8 mouse cellular contexts compared by ENCODE assay signal in the genomic region with DNA sequence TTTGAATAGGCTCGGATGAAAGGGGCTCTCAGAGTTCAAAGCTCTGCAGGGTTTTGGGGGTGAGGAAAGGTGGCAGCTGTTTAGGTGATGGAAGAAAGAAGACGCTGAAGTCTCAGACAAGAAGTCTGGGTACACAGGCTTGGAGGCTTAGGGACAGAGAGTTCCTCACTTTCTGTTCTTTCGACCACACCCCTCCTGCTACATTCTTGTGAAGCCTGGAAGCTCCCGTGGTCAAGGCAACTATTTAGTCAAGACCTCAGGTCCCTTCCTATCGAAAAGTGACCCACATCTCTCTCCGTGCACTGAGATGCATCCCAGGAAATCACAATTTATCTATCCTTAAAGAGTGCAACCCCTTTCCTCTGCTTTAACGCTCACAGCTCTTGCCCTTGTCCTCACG. TPM values are rescaled to one million over a fixed set of nuclear protein-coding genes. Genes with fewer than 3 reads are reported as not detected.
A peak's percentile ranks its signal among the peaks of the same experiment; 100 is the strongest.
DNase-seq lines count a peak whose midpoint lies in the region; ATAC-seq and TF ChIP-seq lines count a peak whose summit lies in the region.

No protein-coding gene starts in this region.

- peak overlapping the region; percentile 43 for H3K4me2 ChIP-seq in embryonic facial prominence, embryonic 15.5 days (replicated peaks)
- H3K4me2 ChIP-seq in limb, embryonic 12.5 days = peak overlapping the region; percentile 58
- H3K4me2 ChIP-seq in neural tube, embryonic 13.5 days = peak overlapping the region; percentile 55

- no peak overlapping the region for H3K27ac ChIP-seq in left cerebral cortex, adult 2 months
- H3K27ac ChIP-seq in embryonic facial prominence, embryonic 15.5 days (replicated peaks) = no peak overlapping the region
- H3K27ac ChIP-seq in limb, embryonic 12.5 days = no peak overlapping the region
- 0 out of 2 replicates have a peak overlapping the region, but pooled peaks have one; percentile 68 for H3K27ac ChIP-seq in neural tube, embryonic 13.5 days (replicated peaks)

- peak overlapping the region; percentile 55 for H3K4me3 ChIP-seq in left cerebral cortex, adult 2 months
- H3K4me3 ChIP-seq in embryonic facial prominence, embryonic 15.5 days (replicated peaks) = peak overlapping the region; percentile 38
- peak overlapping the region; percentile 27; the same call in 1 of the 2 replicates for H3K4me3 ChIP-seq in limb, embryonic 12.5 days (replicated peaks)
- peak overlapping the region; percentile 40 for H3K4me3 ChIP-seq in neural tube, embryonic 13.5 days

- intact Hi-C loops in left cerebral cortex, adult 2 months (cut with DNase I) = no loop called here
- intact Hi-C loops in left cerebral cortex, postnatal 25 days (cut with DNase I) = no loop called here

- no peak for ATAC-seq in embryonic facial prominence, embryonic 15.5 days (ENCODE audit: insufficient number of reproducible peaks, low FRiP score, low TSS enrichment, low read depth)
- ATAC-seq in limb, embryonic 12.5 days (ENCODE audit: insufficient number of reproducible peaks, insufficient read depth, low FRiP score, low TSS enrichment, low read depth) = no peak
- no peak for ATAC-seq in neural tube, embryonic 13.5 days (ENCODE audit: low read depth)
- no peak for ATAC-seq in activated CD4-positive, CD25-positive, alpha-beta regulatory T cell, adult 4 months

- TF ChIP-seq CTCF in left cerebral cortex, adult 2 months (IDR thresholded peaks at IDR 0.05) = no peak

- no peak overlapping the region for H3K9ac ChIP-seq in embryonic facial prominence, embryonic 15.5 days
- no peak overlapping the region for H3K9ac ChIP-seq in limb, embryonic 12.5 days (replicated peaks)
- H3K9ac ChIP-seq in neural tube, embryonic 13.5 days = peak overlapping the region; percentile 66

- no peaks in the 10 kb centered on the region for H3K9me3 ChIP-seq in embryonic facial prominence, embryonic 15.5 days (replicated peaks)
- no peaks in the 10 kb centered on the region for H3K9me3 ChIP-seq in limb, embryonic 12.5 days
- H3K9me3 ChIP-seq in neural tube, embryonic 13.5 days = no peaks in the 10 kb centered on the region

- no peaks in the 10 kb centered on the region for H3K36me3 ChIP-seq in embryonic facial prominence, embryonic 15.5 days
- no peaks in the 10 kb centered on the region for H3K36me3 ChIP-seq in limb, embryonic 12.5 days
- no peaks in the 10 kb centered on the region for H3K36me3 ChIP-seq in neural tube, embryonic 13.5 days

- H3K4me1 ChIP-seq in embryonic facial prominence, embryonic 15.5 days = peaks cover 30% of the 10 kb centered on the region
- peaks cover 35% of the 10 kb centered on the region for H3K4me1 ChIP-seq in limb, embryonic 12.5 days (replicated peaks)
- peaks cover 30% of the 10 kb centered on the region for H3K4me1 ChIP-seq in neural tube, embryonic 13.5 days (replicated peaks)

- DNase-seq in left cerebral cortex, adult 2 months (ENCODE audit: extremely low spot score in 1 of 2, low spot score in 2 of 2) = no peak
- no peak for DNase-seq in left cerebral cortex, postnatal 25 days (ENCODE audit: low spot score in 2 of 2)
- no peak for DNase-seq in cerebellum, adult 8-10 months
- DNase-seq in layer of hippocampus, adult 9-11 months = no peak

- WGBS in embryonic facial prominence, embryonic 15.5 days = 9% methylated on average over 8 of the region's 8 CpGs
- 3% methylated on average over 8 of the region's 8 CpGs for WGBS in limb, embryonic 12.5 days
- WGBS in neural tube, embryonic 13.5 days = 4% methylated on average over 8 of the region's 8 CpGs

- no peaks in the 10 kb centered on the region for H3K27me3 ChIP-seq in embryonic facial prominence, embryonic 15.5 days
- peaks cover 20% of the 10 kb centered on the region for H3K27me3 ChIP-seq in limb, embryonic 12.5 days
- no peaks in the 10 kb centered on the region for H3K27me3 ChIP-seq in neural tube, embryonic 13.5 days

RNA-seq across cellular contexts. Expression of a gene that starts 6.0 kb away (rescaled TPM):
- under 1 TPM; 0.23 to 0.26 TPM for total RNA-seq in left cerebral cortex, adult 2 months (2021)
- total RNA-seq in left cerebral cortex, postnatal 25 days (2021) = under 1 TPM; 0.32 to 0.37 TPM
- 7.7 and 10.9 TPM in 2 replicates for polyA plus RNA-seq in embryonic facial prominence, embryonic 15.5 days (2015; fragmentation: Nextera tagmentation; extraction: Ambion mirVana)
- 0.18 TPM in 1 of 2 replicates, not detected in the other for polyA plus RNA-seq in limb, embryonic 12.5 days (2016; fragmentation: Nextera tagmentation; extraction: Ambion mirVana)
- polyA plus RNA-seq in neural tube, embryonic 13.5 days (2015; fragmentation: Nextera tagmentation; extraction: Ambion mirVana) = 0.82 and 0.85 TPM in 2 replicates
- not detected for polyA plus RNA-seq in activated CD4-positive, CD25-positive, alpha-beta regulatory T cell, adult 4 months (2017; shearing (Covaris generic))

RNA-seq across cellular contexts. Expression of a gene that starts 29.1 kb away (rescaled TPM):
- total RNA-seq in left cerebral cortex, adult 2 months (2021) = 1 to 10 TPM; 4.5 to 5.2 TPM
- 1 to 10 TPM; 3.7 to 4.5 TPM for total RNA-seq in left cerebral cortex, postnatal 25 days (2021)
- 12.2 and 18.7 TPM in 2 replicates for polyA plus RNA-seq in embryonic facial prominence, embryonic 15.5 days (2015; fragmentation: Nextera tagmentation; extraction: Ambion mirVana)
- 1.1 and 1.2 TPM in 2 replicates for polyA plus RNA-seq in limb, embryonic 12.5 days (2016; fragmentation: Nextera tagmentation; extraction: Ambion mirVana)
- polyA plus RNA-seq in neural tube, embryonic 13.5 days (2015; fragmentation: Nextera tagmentation; extraction: Ambion mirVana) = 2.5 and 3.1 TPM in 2 replicates
- under 1 TPM; 0.09 to 0.75 TPM for polyA plus RNA-seq in activated CD4-positive, CD25-positive, alpha-beta regulatory T cell, adult 4 months (2017; shearing (Covaris generic))

RNA-seq across cellular contexts. Expression of a gene that starts 40.7 kb away (rescaled TPM):
- not detected for total RNA-seq in left cerebral cortex, adult 2 months (2021)
- total RNA-seq in left cerebral cortex, postnatal 25 days (2021) = not detected
- 0.29 TPM in 1 of 2 replicates, not detected in the other for polyA plus RNA-seq in embryonic facial prominence, embryonic 15.5 days (2015; fragmentation: Nextera tagmentation; extraction: Ambion mirVana)
- 0.17 TPM in 1 of 2 replicates, not detected in the other for polyA plus RNA-seq in limb, embryonic 12.5 days (2016; fragmentation: Nextera tagmentation; extraction: Ambion mirVana)
- not detected in 2 replicates for polyA plus RNA-seq in neural tube, embryonic 13.5 days (2015; fragmentation: Nextera tagmentation; extraction: Ambion mirVana)
- under 1 TPM in 1 of 2 experiments, not detected in 1; 0.29 TPM for polyA plus RNA-seq in activated CD4-positive, CD25-positive, alpha-beta regulatory T cell, adult 4 months (2017; shearing (Covaris generic))

RNA-seq across cellular contexts. Expression of a gene that starts 49.9 kb away (rescaled TPM):
- total RNA-seq in left cerebral cortex, adult 2 months (2021) = 10 to 100 TPM in 1 of 2 experiments, 1 to 10 TPM in 1; 9.3 to 12.4 TPM
- total RNA-seq in left cerebral cortex, postnatal 25 days (2021) = 10 to 100 TPM in 1 of 2 experiments, 1 to 10 TPM in 1; 10.0 to 10.8 TPM
- polyA plus RNA-seq in embryonic facial prominence, embryonic 15.5 days (2015; fragmentation: Nextera tagmentation; extraction: Ambion mirVana) = 260 and 286 TPM in 2 replicates
- 66.4 and 74.9 TPM in 2 replicates for polyA plus RNA-seq in limb, embryonic 12.5 days (2016; fragmentation: Nextera tagmentation; extraction: Ambion mirVana)
- polyA plus RNA-seq in neural tube, embryonic 13.5 days (2015; fragmentation: Nextera tagmentation; extraction: Ambion mirVana) = 160 and 187 TPM in 2 replicates
- polyA plus RNA-seq in activated CD4-positive, CD25-positive, alpha-beta regulatory T cell, adult 4 months (2017; shearing (Covaris generic)) = 100 to 1,000 TPM; 319 to 387 TPM

RNA-seq across cellular contexts. Expression of a gene that starts 52.6 kb away (rescaled TPM):
- not detected for total RNA-seq in left cerebral cortex, adult 2 months (2021)
- not detected for total RNA-seq in left cerebral cortex, postnatal 25 days (2021)
- polyA plus RNA-seq in embryonic facial prominence, embryonic 15.5 days (2015; fragmentation: Nextera tagmentation; extraction: Ambion mirVana) = 0.28 and 0.32 TPM in 2 replicates
- polyA plus RNA-seq in limb, embryonic 12.5 days (2016; fragmentation: Nextera tagmentation; extraction: Ambion mirVana) = 0.64 and 1.2 TPM in 2 replicates
- 0.15 and 0.52 TPM in 2 replicates for polyA plus RNA-seq in neural tube, embryonic 13.5 days (2015; fragmentation: Nextera tagmentation; extraction: Ambion mirVana)
- not detected for polyA plus RNA-seq in activated CD4-positive, CD25-positive, alpha-beta regulatory T cell, adult 4 months (2017; shearing (Covaris generic))
